12 mouse cellular contexts compared by ENCODE assay signal in genomic region chr12:24574870-24575269, GRCm38 (mm10). TPM values are rescaled to one million over a fixed set of nuclear protein-coding genes. Genes with fewer than 3 reads are reported as not detected.
A peak's percentile ranks its signal among the peaks of the same experiment; 100 is the strongest.
DNase-seq lines count a peak whose midpoint lies in the region; ATAC-seq and TF ChIP-seq lines count a peak whose summit lies in the region.
"Had no signal": no experiment of that assay in that cellular context is flagged by ENCODE, and none has a peak within 500 bp of the region (broad histone marks: within the 10 kb centered on the region; RNA-seq: fewer than 3 reads in every experiment).

No protein-coding gene starts in this region.

- TF ChIP-seq CTCF in lung, embryonic 14.5 days (IDR thresholded peaks at IDR 0.05; ENCODE audit: low read depth), result no peak
- TF ChIP-seq CTCF in left cerebral cortex, adult 2 months (IDR thresholded peaks at IDR 0.05), result no peak

- no peak for ATAC-seq in heart, embryonic 16.5 days (replicated peaks; ENCODE audit: extremely low read depth, insufficient read depth, low FRiP score)
- no peak for ATAC-seq in lung, embryonic 14.5 days (ENCODE audit: insufficient read depth)
- no peak for ATAC-seq in embryonic facial prominence, embryonic 15.5 days (ENCODE audit: insufficient number of reproducible peaks, low FRiP score, low TSS enrichment, low read depth)
- no peak for ATAC-seq in stomach, embryonic 15.5 days (ENCODE audit: insufficient read depth, low FRiP score, low read depth)
- ATAC-seq: midbrain, embryonic 13.5 days had no signal

- no peak overlapping the region for H3K27ac ChIP-seq in heart, embryonic 16.5 days (ENCODE audit: low read length)
- H3K27ac ChIP-seq in lung, embryonic 14.5 days (ENCODE audit: low read depth), result no peak overlapping the region
- H3K27ac ChIP-seq in embryonic facial prominence, embryonic 15.5 days (replicated peaks), result no peak overlapping the region
- H3K27ac ChIP-seq in stomach, embryonic 15.5 days, result no peak overlapping the region
- no peak overlapping the region for H3K27ac ChIP-seq in left cerebral cortex, adult 2 months
- H3K27ac ChIP-seq: midbrain, embryonic 13.5 days had no signal

- 0 out of 2 replicates have a peak overlapping the region, but pooled peaks have one; percentile 14 for H3K4me2 ChIP-seq in heart, embryonic 16.5 days (ENCODE audit: low read depth, low read length)
- peak overlapping the region; percentile 3; the same call in 1 of the 2 replicates for H3K4me2 ChIP-seq in lung, embryonic 14.5 days
- H3K4me2 ChIP-seq in embryonic facial prominence, embryonic 15.5 days (replicated peaks), result no peak overlapping the region
- H3K4me2 ChIP-seq in stomach, embryonic 15.5 days, result peak overlapping the region; percentile 7; the same call in 1 of the 2 replicates
- H3K4me2 ChIP-seq: midbrain, embryonic 13.5 days had no signal

- peaks cover 4% of the 10 kb centered on the region; the same call in 1 of the 2 replicates for H3K27me3 ChIP-seq in heart, embryonic 16.5 days (ENCODE audit: control insufficient read depth, insufficient read depth, low read length)
- H3K27me3 ChIP-seq in lung, embryonic 14.5 days (ENCODE audit: insufficient read depth, low read length), result peaks cover 19% of the 10 kb centered on the region
- H3K27me3 ChIP-seq in embryonic facial prominence, embryonic 15.5 days, result peaks cover 17% of the 10 kb centered on the region
- H3K27me3 ChIP-seq in stomach, embryonic 15.5 days (replicated peaks), result peaks cover 7% of the 10 kb centered on the region; the same call in 1 of the 2 replicates

- H3K36me3 ChIP-seq in heart, embryonic 16.5 days (ENCODE audit: control insufficient read depth, insufficient read depth), result no peaks in the 10 kb centered on the region
- no peaks in the 10 kb centered on the region for H3K36me3 ChIP-seq in lung, embryonic 14.5 days (ENCODE audit: insufficient read depth)
- H3K36me3 ChIP-seq in embryonic facial prominence, embryonic 15.5 days, result no peaks in the 10 kb centered on the region
- H3K36me3 ChIP-seq in stomach, embryonic 15.5 days, result no peaks in the 10 kb centered on the region
- H3K36me3 ChIP-seq: midbrain, embryonic 13.5 days had no signal

- H3K9ac ChIP-seq in heart, embryonic 16.5 days (ENCODE audit: low read length), result no peak overlapping the region; the same call in 1 of the 2 replicates
- no peak overlapping the region for H3K9ac ChIP-seq in lung, embryonic 14.5 days
- no peak overlapping the region for H3K9ac ChIP-seq in embryonic facial prominence, embryonic 15.5 days
- no peak overlapping the region for H3K9ac ChIP-seq in stomach, embryonic 15.5 days
- H3K9ac ChIP-seq: midbrain, embryonic 13.5 days had no signal

- H3K4me1 ChIP-seq in heart, embryonic 16.5 days (ENCODE audit: control insufficient read depth, insufficient read depth, low read length), result peaks cover 15% of the 10 kb centered on the region
- H3K4me1 ChIP-seq in lung, embryonic 14.5 days (ENCODE audit: insufficient read depth), result no peaks in the 10 kb centered on the region
- H3K4me1 ChIP-seq in embryonic facial prominence, embryonic 15.5 days, result no peaks in the 10 kb centered on the region
- H3K4me1 ChIP-seq in stomach, embryonic 15.5 days, result peaks cover 17% of the 10 kb centered on the region; the same call in 1 of the 2 replicates

- DNase-seq in heart, postnatal 14 days, result no peak
- DNase-seq in lung, embryonic 14.5 days, result peak; percentile 80
- no peak for DNase-seq in lung, postnatal 4 days
- no peak for DNase-seq in left cerebral cortex, adult 2 months (ENCODE audit: extremely low spot score in 1 of 2, low spot score in 2 of 2)
- DNase-seq: cerebellum, adult 11-12 months; heart, postnatal 10 days; lung, postnatal 14 days; thymus, adult 18-20 months had no signal

- no peaks in the 10 kb centered on the region for H3K9me3 ChIP-seq in heart, embryonic 16.5 days (replicated peaks; ENCODE audit: control insufficient read depth, low read length)
- no peaks in the 10 kb centered on the region for H3K9me3 ChIP-seq in lung, embryonic 14.5 days (ENCODE audit: low read depth, low read length)
- no peaks in the 10 kb centered on the region for H3K9me3 ChIP-seq in embryonic facial prominence, embryonic 15.5 days (replicated peaks)
- H3K9me3 ChIP-seq in stomach, embryonic 15.5 days, result no peaks in the 10 kb centered on the region
- H3K9me3 ChIP-seq: midbrain, embryonic 13.5 days had no signal

- H3K4me3 ChIP-seq in heart, embryonic 16.5 days (ENCODE audit: low read length), result no peak overlapping the region
- no peak overlapping the region for H3K4me3 ChIP-seq in lung, embryonic 14.5 days (ENCODE audit: low read depth, low read length)
- peak overlapping the region; percentile 7; the same call in 1 of the 2 replicates for H3K4me3 ChIP-seq in embryonic facial prominence, embryonic 15.5 days (replicated peaks)
- H3K4me3 ChIP-seq in stomach, embryonic 15.5 days (replicated peaks), result no peak overlapping the region
- no peak overlapping the region for H3K4me3 ChIP-seq in left cerebral cortex, adult 2 months
- H3K4me3 ChIP-seq: midbrain, embryonic 13.5 days had no signal

- intact Hi-C loops in heart, postnatal 14 days (cut with DNase I), result no loop called here
- intact Hi-C loops in left cerebral cortex, adult 2 months (cut with DNase I), result no loop called here

- 37% methylated on average over 7 of the region's 7 CpGs for WGBS in heart, embryonic 16.5 days
- 24% methylated on average over 7 of the region's 7 CpGs for WGBS in lung, embryonic 14.5 days
- 34% methylated on average over 7 of the region's 7 CpGs for WGBS in embryonic facial prominence, embryonic 15.5 days
- 29% methylated on average over 7 of the region's 7 CpGs for WGBS in stomach, embryonic 15.5 days

RNA-seq across cellular contexts. Expression of gene Grhl1, which starts 2.8 kb away (rescaled TPM):
- polyA plus RNA-seq in heart, embryonic 16.5 days (2015; fragmentation: Nextera tagmentation; extraction: Ambion mirVana), result 1.6 and 2.0 TPM in 2 replicates
- total RNA-seq in heart, postnatal 14 days (2021), result under 1 TPM; 0.44 to 0.84 TPM
- 2.1 and 2.5 TPM in 2 replicates for polyA plus RNA-seq in lung, embryonic 14.5 days (2014; fragmentation: Nextera tagmentation; extraction: Ambion mirVana)
- polyA plus RNA-seq in embryonic facial prominence, embryonic 15.5 days (2015; fragmentation: Nextera tagmentation; extraction: Ambion mirVana), result 33.1 and 37.8 TPM in 2 replicates
- polyA plus RNA-seq in stomach, embryonic 15.5 days (2015; fragmentation: Nextera tagmentation; extraction: Ambion mirVana), result 5.7 and 7.5 TPM in 2 replicates
- 10 to 100 TPM; 13.1 to 13.2 TPM for total RNA-seq in left cerebral cortex, adult 2 months (2021)
